Mouse (Mus musculus) cerebellum, adult (tissue): ENCODE measurements at regions not wholly inside any gene's neighbourhood (a gene's known extent, or its start where the extent isn't known, plus 50 kb on each side); places are given as distances from the start of the nearest gene placed in this dataset.

Experiments
- ATAC-seq: cut with Nextera tagmentation; 2 replicates; pipeline ENCODE4 v1.9.2; 2017; ENCODE audit warnings: mild to moderate bottlenecking, moderate library complexity, mixed read lengths; ENCODE audit not compliant: insufficient number of reproducible peaks, low FRiP score, low TSS enrichment

DNA sequence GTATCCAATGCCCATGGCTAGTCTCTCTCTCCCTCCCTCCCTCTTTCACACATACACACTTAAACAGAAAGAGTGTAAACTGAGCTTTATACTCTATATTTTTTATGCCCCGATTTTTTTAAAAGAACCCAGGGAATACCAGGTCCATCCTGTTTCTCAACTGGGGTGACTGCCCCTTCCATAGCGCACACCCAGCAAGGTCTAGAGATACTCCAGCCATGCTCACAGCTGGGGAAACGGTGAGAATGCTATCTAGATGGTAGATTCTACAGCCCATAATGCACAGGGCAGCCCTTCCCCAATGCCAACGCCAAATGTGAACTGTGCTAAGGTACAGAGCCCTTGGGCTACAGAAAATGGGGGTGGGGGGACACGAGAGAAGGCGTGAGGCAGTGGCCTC lies 51.2 kb upstream of the Tln2 start:
- no peak for ATAC-seq

- no peak for ATAC-seq
These were observed 52.2 kb upstream of the Tln2 start for GRCm38 (mm10) chr9:67611676-67612075.

- ATAC-seq, result no peak
These were observed 52.6 kb upstream of the Tln2 start for GRCm38 (mm10) chr9:67612101-67612500.

- ATAC-seq, result no peak
These were observed 54.7 kb upstream of the Tln2 start for GRCm38 (mm10) chr9:67614068-67614727.

- ATAC-seq, result no peak
These were observed 56.7 kb upstream of the Tln2 start for GRCm38 (mm10) chr9:67616207-67616606.

GRCm38 (mm10) chr9:67617341-67618217 lies 58.1 kb upstream of the Tln2 start:
- 0 out of 2 replicates have a peak, but pooled peaks have one; percentile 52 for ATAC-seq

- no peak for ATAC-seq
These were observed 61.4 kb upstream of the Tln2 start for GRCm38 (mm10) chr9:67620945-67621344.

GRCm38 (mm10) chr9:67627196-67627595 lies 67.7 kb upstream of the Tln2 start:
- ATAC-seq, result no peak

- ATAC-seq, result no peak
These were observed 70.1 kb upstream of the Tln2 start for GRCm38 (mm10) chr9:67629624-67630023.

DNA sequence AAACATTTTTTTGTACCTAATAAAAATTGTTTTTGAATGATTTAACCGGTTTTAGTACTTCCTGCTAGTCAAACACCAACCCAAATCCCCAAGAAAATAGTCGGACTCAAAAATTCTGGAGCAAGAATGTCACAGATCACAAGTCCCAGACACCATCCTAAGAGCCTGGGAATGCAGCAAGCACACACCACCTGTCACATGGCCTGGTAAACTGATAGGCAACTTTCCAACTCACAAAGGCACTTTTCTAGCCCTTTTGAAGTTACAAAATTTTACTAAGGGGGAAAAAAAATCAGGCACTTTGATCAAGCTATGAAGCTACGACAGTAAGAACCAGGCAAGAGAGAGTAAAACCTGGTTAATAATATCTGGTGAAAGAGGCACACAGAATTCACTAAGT lies 70.7 kb upstream of the Tln2 start:
- ATAC-seq, result no peak

DNA sequence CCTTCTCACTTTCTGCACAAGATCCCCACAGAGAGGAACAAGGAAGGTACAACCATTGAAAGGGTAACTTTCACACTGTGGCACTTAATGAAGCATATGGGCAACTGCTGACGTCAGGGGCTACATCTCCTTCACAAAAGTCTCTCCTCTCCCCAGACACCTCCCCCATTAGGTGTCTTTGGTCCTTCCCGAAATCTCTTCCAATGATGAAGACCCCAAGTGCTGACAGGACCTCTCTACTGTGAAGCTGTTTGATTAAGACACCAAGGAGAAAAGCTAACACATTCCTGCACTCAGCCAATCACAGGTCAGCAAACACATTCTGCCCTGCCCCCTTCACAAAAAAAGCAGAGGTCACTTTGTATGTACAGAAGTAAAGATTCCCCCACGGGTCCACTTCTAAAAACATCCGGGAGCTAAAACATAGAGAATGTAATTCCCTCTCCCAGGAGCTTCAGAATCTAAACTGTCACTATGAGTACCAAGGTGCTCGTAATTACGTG lies 72.3 kb upstream of the Tln2 start:
- no peak for ATAC-seq

- ATAC-seq, result no peak
These were observed 73.1 kb upstream of the Tln2 start for GRCm38 (mm10) chr9:67632521-67633025.

DNA sequence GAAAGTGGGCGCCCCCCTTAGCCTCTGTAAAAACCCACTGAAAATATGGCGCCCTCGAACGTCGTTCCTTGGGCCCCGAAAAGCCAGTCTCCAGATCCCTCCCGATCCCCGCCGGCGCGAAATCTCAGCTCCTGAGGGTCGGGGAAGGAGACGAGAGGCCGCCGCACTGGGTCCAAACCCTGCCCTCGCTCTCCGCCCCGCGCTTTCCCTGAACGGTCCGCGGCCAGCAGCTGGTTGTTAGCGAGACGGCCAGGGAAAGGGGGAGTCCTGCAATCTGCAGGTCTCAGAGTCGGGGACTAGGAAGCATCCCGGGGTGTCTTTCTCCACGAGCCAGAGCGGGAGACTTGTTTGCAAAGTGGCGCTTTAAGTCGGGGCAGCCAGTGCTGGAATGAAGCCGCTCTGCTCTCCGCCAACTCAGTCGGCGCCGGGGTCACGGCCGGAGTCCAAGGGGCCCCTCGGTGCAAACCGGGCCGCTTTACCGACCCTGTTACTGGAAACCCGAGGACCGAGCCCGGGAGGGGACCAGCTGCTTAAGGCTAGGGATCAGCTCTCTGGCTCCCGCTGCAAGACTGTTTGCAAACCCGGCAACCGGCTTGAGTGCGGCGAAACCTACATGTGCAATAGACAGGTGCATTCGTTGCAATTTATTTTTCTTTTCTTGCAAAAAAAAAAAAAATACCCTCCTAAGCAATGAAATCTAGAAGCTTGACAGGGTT lies 73.7 kb upstream of the Tln2 start:
- ATAC-seq, result no peak

GRCm38 (mm10) chr9:67633761-67634441 lies 74.4 kb upstream of the Tln2 start:
- ATAC-seq, result peak; percentile 77; the same call in 1 of the 2 replicates

DNA sequence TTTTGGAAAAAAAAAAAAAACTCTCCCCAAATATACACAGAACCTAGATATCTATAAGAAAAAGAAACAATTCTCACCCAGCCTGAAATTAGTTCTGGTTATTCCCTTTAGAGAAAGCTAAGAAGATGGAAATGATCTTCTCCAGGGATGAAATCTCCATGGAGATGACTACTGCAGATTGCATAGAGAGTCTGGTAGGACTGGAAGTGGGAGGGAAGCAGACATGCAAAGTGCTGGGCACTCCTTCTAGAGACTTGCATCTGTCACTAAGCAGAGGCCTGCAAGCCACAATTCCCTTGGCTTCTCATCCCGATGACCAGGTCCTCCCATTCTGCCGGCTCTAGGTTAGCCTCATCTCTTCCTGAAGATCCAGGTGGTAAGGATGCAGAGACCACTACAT lies 87.3 kb upstream of the Tln2 start:
- ATAC-seq, result no peak

GRCm38 (mm10) chr9:67664773-67665172 lies 94.5 kb upstream of the C2cd4b start:
- no peak for ATAC-seq

DNA sequence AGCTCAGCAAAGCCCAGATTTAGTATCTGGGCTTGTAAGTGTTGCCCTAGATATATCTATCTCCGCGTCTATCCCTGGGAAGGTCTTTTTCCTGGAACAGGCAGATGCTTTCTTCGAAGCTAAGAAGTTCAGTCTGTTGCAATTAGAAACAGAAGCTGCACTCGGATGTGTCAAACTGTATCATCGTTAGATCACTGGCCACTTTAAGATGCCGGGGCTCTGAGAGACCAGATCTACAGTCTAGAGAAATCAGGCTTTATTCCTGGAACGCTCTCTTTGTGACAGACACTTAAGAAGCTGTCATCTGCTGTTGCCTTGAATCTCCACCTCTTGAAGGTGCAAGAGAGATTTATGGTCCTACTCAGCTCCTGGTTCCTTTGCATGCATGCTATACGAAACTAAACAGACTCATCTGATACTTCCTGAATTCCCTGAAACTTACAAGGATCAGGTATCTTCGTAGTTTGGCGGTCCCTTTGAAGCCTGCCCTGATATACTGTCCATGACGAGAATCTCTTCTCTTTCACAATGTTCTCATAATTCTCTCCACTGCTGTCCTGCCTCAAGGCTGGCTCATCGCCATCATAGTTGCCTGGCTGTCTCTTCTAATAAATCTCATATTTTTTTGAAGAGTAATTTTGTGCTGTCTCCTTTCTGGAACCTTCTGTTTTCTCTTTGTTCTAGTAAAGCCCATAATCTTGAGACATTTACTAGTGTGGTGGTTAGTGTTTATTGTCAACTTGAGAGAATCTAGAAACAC lies 88.8 kb upstream of the C2cd4b start:
- no peak for ATAC-seq

GRCm38 (mm10) chr9:67676906-67677305 lies 82.3 kb upstream of the C2cd4b start:
- no peak for ATAC-seq

GRCm38 (mm10) chr9:67683367-67683766 lies 75.9 kb upstream of the C2cd4b start:
- ATAC-seq, result 0 out of 2 replicates have a peak, but pooled peaks have one; percentile 45
